10 mouse cellular contexts compared by ENCODE assay signal in the genomic region with DNA sequence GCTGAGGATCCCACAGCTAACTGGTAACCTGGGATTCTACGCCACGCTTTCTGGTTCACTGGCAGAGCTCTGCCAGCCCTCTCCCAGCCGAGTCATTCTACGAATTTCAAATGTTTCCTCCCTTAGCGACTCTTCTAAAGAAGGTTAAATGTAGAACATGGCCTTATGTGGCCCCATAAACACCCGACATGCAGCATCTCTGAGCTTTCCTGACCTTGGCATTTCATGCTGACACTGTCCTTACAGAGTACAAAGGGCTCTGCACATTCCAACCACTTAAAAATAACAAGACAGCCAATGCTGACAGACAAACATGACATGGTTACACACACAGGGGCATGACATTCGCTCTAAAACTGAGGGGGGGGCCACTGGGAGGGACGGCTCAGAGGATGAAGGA. TPM values are rescaled to one million over a fixed set of nuclear protein-coding genes. Genes with fewer than 3 reads are reported as not detected.
DNase-seq lines count a peak whose midpoint lies in the region; ATAC-seq and TF ChIP-seq lines count a peak whose summit lies in the region.
"Had no signal": no experiment of that assay in that cellular context is flagged by ENCODE, and none has a peak within 500 bp of the region (broad histone marks: within the 10 kb centered on the region; RNA-seq: fewer than 3 reads in every experiment).

No protein-coding gene starts in this region.

- H3K36me3 ChIP-seq in heart, embryonic 12.5 days = peaks cover 6% of the 10 kb centered on the region; the same call in 1 of the 2 replicates
- peaks cover 10% of the 10 kb centered on the region; the same call in 1 of the 2 replicates for H3K36me3 ChIP-seq in liver, adult 2 months (ENCODE audit: control insufficient read depth, insufficient read depth, low read length)
- no peaks in the 10 kb centered on the region; the same call in 1 of the 2 replicates for H3K36me3 ChIP-seq in kidney, embryonic 16.5 days (ENCODE audit: insufficient read depth, low read length)
- no peaks in the 10 kb centered on the region for H3K36me3 ChIP-seq in stomach, embryonic 16.5 days (ENCODE audit: control insufficient read depth, insufficient read depth, low read length)
- H3K36me3 ChIP-seq in forebrain, embryonic 11.5 days (ENCODE audit: control insufficient read depth, insufficient read depth, low read length) = no peaks in the 10 kb centered on the region

- no peak for DNase-seq in heart, adult 8-10 months (ENCODE audit: low spot score)
- DNase-seq in liver, adult 2 months (ENCODE audit: extremely low read depth, low read depth, low spot score) = peak; percentile 74
- no peak for DNase-seq in liver
- no peak for DNase-seq in forebrain, embryonic 11.5 days (ENCODE audit: low spot score)
- DNase-seq: layer of hippocampus, adult 9-11 months had no signal

- WGBS in heart, embryonic 12.5 days = 38% methylated on average over 8 of the region's 8 CpGs
- 27% methylated on average over 8 of the region's 8 CpGs for WGBS in liver, adult 2 months
- WGBS in kidney, embryonic 16.5 days = 33% methylated on average over 8 of the region's 8 CpGs
- WGBS in stomach, embryonic 16.5 days = 64% methylated on average over 8 of the region's 8 CpGs
- 76% methylated on average over 8 of the region's 8 CpGs for WGBS in forebrain, embryonic 11.5 days

- peak overlapping the region; percentile 84 for H3K27ac ChIP-seq in heart, embryonic 12.5 days (ENCODE audit: poor library complexity, severe bottlenecking)
- peak overlapping the region; percentile 63 for H3K27ac ChIP-seq in liver, adult 2 months (replicated peaks; ENCODE audit: insufficient read depth, low read depth, low read length)
- peak overlapping the region; percentile 79 for H3K27ac ChIP-seq in kidney, embryonic 16.5 days (ENCODE audit: low read length)
- H3K27ac ChIP-seq in stomach, embryonic 16.5 days (ENCODE audit: low read length) = peak overlapping the region; percentile 39; the same call in 1 of the 2 replicates
- no peak overlapping the region for H3K27ac ChIP-seq in forebrain, embryonic 11.5 days (ENCODE audit: low read depth, low read length)

- H3K79me2 ChIP-seq in liver, adult 2 months (ENCODE audit: control insufficient read depth, insufficient read depth, low read length) = peaks cover 48% of the 10 kb centered on the region

- peak; percentile 40; the same call in 1 of the 2 replicates for ATAC-seq in heart, embryonic 12.5 days (ENCODE audit: insufficient number of reproducible peaks, low FRiP score)
- no peak for ATAC-seq in kidney, embryonic 16.5 days (ENCODE audit: low FRiP score, low TSS enrichment)
- no peak for ATAC-seq in stomach, embryonic 16.5 days (ENCODE audit: insufficient read depth, low FRiP score)
- no peak for ATAC-seq in forebrain, embryonic 11.5 days (replicated peaks; ENCODE audit: low FRiP score)

- H3K4me2 ChIP-seq in heart, embryonic 12.5 days = 0 out of 2 replicates have a peak overlapping the region, but pooled peaks have one; percentile 13
- H3K4me2 ChIP-seq in kidney, embryonic 16.5 days (replicated peaks; ENCODE audit: low read depth, low read length) = no peak overlapping the region
- no peak overlapping the region for H3K4me2 ChIP-seq in stomach, embryonic 16.5 days (ENCODE audit: low read depth, low read length)
- H3K4me2 ChIP-seq in forebrain, embryonic 11.5 days (ENCODE audit: low read depth, low read length, severe bottlenecking) = no peak overlapping the region
- H3K4me2 ChIP-seq: lung, embryonic 14.5 days had no signal

- H3K4me1 ChIP-seq in heart, embryonic 12.5 days (replicated peaks) = peaks cover 94% of the 10 kb centered on the region
- peaks cover 42% of the 10 kb centered on the region for H3K4me1 ChIP-seq in liver, adult 2 months (ENCODE audit: control insufficient read depth, insufficient read depth, low read length)
- peaks cover 57% of the 10 kb centered on the region for H3K4me1 ChIP-seq in kidney, embryonic 16.5 days (ENCODE audit: insufficient read depth, low read length)
- H3K4me1 ChIP-seq in stomach, embryonic 16.5 days (ENCODE audit: control insufficient read depth, insufficient read depth, low read length) = peaks cover 2% of the 10 kb centered on the region; the same call in 1 of the 2 replicates
- peaks cover 4% of the 10 kb centered on the region; the same call in 1 of the 2 replicates for H3K4me1 ChIP-seq in forebrain, embryonic 11.5 days (replicated peaks; ENCODE audit: control insufficient read depth, insufficient read depth, low read length)

- H3K4me3 ChIP-seq in heart, embryonic 12.5 days = no peak overlapping the region
- no peak overlapping the region for H3K4me3 ChIP-seq in liver, adult 2 months (ENCODE audit: insufficient read depth, low read depth, low read length)
- H3K4me3 ChIP-seq in kidney, embryonic 16.5 days (ENCODE audit: low read length) = no peak overlapping the region
- H3K4me3 ChIP-seq in stomach, embryonic 16.5 days (replicated peaks; ENCODE audit: low read length) = no peak overlapping the region
- H3K4me3 ChIP-seq in forebrain, embryonic 11.5 days (ENCODE audit: low read depth, low read length) = no peak overlapping the region
- H3K4me3 ChIP-seq: myocyte had no signal

- no peak for TF ChIP-seq POLR2A in liver, adult 2 months (IDR thresholded peaks at IDR 0.05; ENCODE audit: extremely low read depth, insufficient read depth, low read length)

- H3K9me3 ChIP-seq in heart, embryonic 12.5 days (replicated peaks) = no peaks in the 10 kb centered on the region
- H3K9me3 ChIP-seq in kidney, embryonic 16.5 days (ENCODE audit: low read length) = no peaks in the 10 kb centered on the region
- no peaks in the 10 kb centered on the region for H3K9me3 ChIP-seq in stomach, embryonic 16.5 days (replicated peaks; ENCODE audit: control insufficient read depth, low read length)
- H3K9me3 ChIP-seq in forebrain, embryonic 11.5 days (ENCODE audit: control insufficient read depth, low read length) = no peaks in the 10 kb centered on the region

- TF ChIP-seq CTCF in liver, adult 2 months (IDR thresholded peaks at IDR 0.05; ENCODE audit: low read depth, low read length) = no peak

- H3K27me3 ChIP-seq in heart, embryonic 12.5 days (replicated peaks) = no peaks in the 10 kb centered on the region
- no peaks in the 10 kb centered on the region for H3K27me3 ChIP-seq in liver, adult 2 months (ENCODE audit: control insufficient read depth, insufficient read depth, low read length)
- no peaks in the 10 kb centered on the region for H3K27me3 ChIP-seq in kidney, embryonic 16.5 days (ENCODE audit: insufficient read depth, low read length)
- H3K27me3 ChIP-seq in stomach, embryonic 16.5 days (ENCODE audit: control insufficient read depth, insufficient read depth, low read length) = no peaks in the 10 kb centered on the region
- no peaks in the 10 kb centered on the region for H3K27me3 ChIP-seq in forebrain, embryonic 11.5 days (ENCODE audit: control insufficient read depth, insufficient read depth, low read length)

- 0 out of 2 replicates have a peak overlapping the region, but pooled peaks have one; percentile 19 for H3K9ac ChIP-seq in heart, embryonic 12.5 days
- no peak overlapping the region for H3K9ac ChIP-seq in liver, adult 2 months (ENCODE audit: low read depth, low read length)
- no peak overlapping the region for H3K9ac ChIP-seq in kidney, embryonic 16.5 days (replicated peaks; ENCODE audit: low read length)
- no peak overlapping the region for H3K9ac ChIP-seq in stomach, embryonic 16.5 days (ENCODE audit: low read length)
- no peak overlapping the region for H3K9ac ChIP-seq in forebrain, embryonic 11.5 days (ENCODE audit: low read length)
- H3K9ac ChIP-seq: lung, embryonic 14.5 days had no signal

RNA-seq across cellular contexts. Expression of gene Sh3bp5, which starts 27.2 kb away (rescaled TPM):
- 29.9 and 30.2 TPM in 2 replicates for polyA plus RNA-seq in heart, embryonic 12.5 days (2016; fragmentation: Nextera tagmentation; extraction: Ambion mirVana)
- 10 to 100 TPM; 38.6 to 50.6 (median 50.1) TPM for total RNA-seq in heart, adult 8-10 months (2022)
- 37.1 and 37.7 TPM in 2 replicates for total RNA-seq in liver, adult 2 months (2014; rRNA removed)
- 22.6 and 26.1 TPM in 2 replicates for polyA plus RNA-seq in liver, adult 2 months (2012; rRNA removed)
- polyA plus RNA-seq in kidney, embryonic 16.5 days (2015; fragmentation: Nextera tagmentation; extraction: Ambion mirVana) = 34.1 and 39.0 TPM in 2 replicates
- 19.5 and 20.0 TPM in 2 replicates for polyA plus RNA-seq in stomach, embryonic 16.5 days (2015; fragmentation: Nextera tagmentation; extraction: Ambion mirVana)
- polyA plus RNA-seq in forebrain, embryonic 11.5 days (2014; fragmentation: Nextera tagmentation; extraction: Ambion mirVana) = 15.8 and 17.4 TPM in 2 replicates
